In genomic region chr9:72183925-72184324, GRCm38 (mm10) we compare ENCODE assay signal across 10 mouse cellular contexts.
A peak's percentile ranks its signal among the peaks of the same experiment; 100 is the strongest.
DNase-seq lines count a peak whose midpoint lies in the region; ATAC-seq and TF ChIP-seq lines count a peak whose summit lies in the region.
"Had no signal": no experiment of that assay in that cellular context is flagged by ENCODE, and none has a peak within 500 bp of the region (broad histone marks: within the 10 kb centered on the region; RNA-seq: fewer than 3 reads in every experiment).

No protein-coding gene starts in this region.

- DNase-seq in adrenal gland, adult (ENCODE audit: inconsistent age in 2 of 2, low spot score in 1 of 2) = peak; percentile 75 to 83
- no peak for DNase-seq in adrenal gland, postnatal 4 days (ENCODE audit: low spot score in 2 of 2)
- peak; percentile 83 for DNase-seq in midbrain, postnatal 0 days (ENCODE audit: low spot score)
- peak; percentile 86 for DNase-seq in gastrocnemius, adult 18-20 months (ENCODE audit: low spot score)
- DNase-seq in lung, postnatal 36 days = peak; percentile 44
- no peak for DNase-seq in embryo, embryonic 9.5 days (ENCODE audit: extremely low spot score)
- DNase-seq in midbrain, embryonic 14.5 days = no peak
- DNase-seq: liver had no signal

- H3K36me3 ChIP-seq in midbrain, postnatal 0 days (ENCODE audit: insufficient read depth, low read length) = no peaks in the 10 kb centered on the region
- no peaks in the 10 kb centered on the region for H3K36me3 ChIP-seq in midbrain, embryonic 15.5 days (replicated peaks)
- H3K36me3 ChIP-seq in midbrain, embryonic 14.5 days (ENCODE audit: control insufficient read depth, insufficient read depth, low read length) = no peaks in the 10 kb centered on the region
- H3K36me3 ChIP-seq: embryonic facial prominence, embryonic 13.5 days had no signal

- H3K9ac ChIP-seq in midbrain, postnatal 0 days (replicated peaks; ENCODE audit: low read length, poor library complexity, severe bottlenecking) = no peak overlapping the region
- H3K9ac ChIP-seq in midbrain, embryonic 15.5 days = no peak overlapping the region
- no peak overlapping the region for H3K9ac ChIP-seq in midbrain, embryonic 14.5 days (replicated peaks; ENCODE audit: low read length)
- H3K9ac ChIP-seq: embryonic facial prominence, embryonic 13.5 days had no signal

- H3K4me2 ChIP-seq in midbrain, postnatal 0 days (ENCODE audit: low read depth, low read length, poor library complexity, severe bottlenecking) = no peak overlapping the region
- no peak overlapping the region for H3K4me2 ChIP-seq in midbrain, embryonic 15.5 days
- no peak overlapping the region for H3K4me2 ChIP-seq in midbrain, embryonic 14.5 days (ENCODE audit: low read length)
- H3K4me2 ChIP-seq: embryonic facial prominence, embryonic 13.5 days had no signal

- ATAC-seq in midbrain, postnatal 0 days (ENCODE audit: low FRiP score) = no peak
- no peak for ATAC-seq in midbrain, embryonic 15.5 days (replicated peaks)
- no peak for ATAC-seq in midbrain, embryonic 14.5 days (ENCODE audit: low FRiP score, low TSS enrichment)

- no peak overlapping the region for H3K27ac ChIP-seq in midbrain, postnatal 0 days (ENCODE audit: low read depth, low read length)
- no peak overlapping the region for H3K27ac ChIP-seq in midbrain, embryonic 15.5 days
- H3K27ac ChIP-seq in midbrain, embryonic 14.5 days (replicated peaks; ENCODE audit: low read depth, low read length) = no peak overlapping the region
- H3K27ac ChIP-seq: embryonic facial prominence, embryonic 13.5 days had no signal

- H3K4me3 ChIP-seq in midbrain, postnatal 0 days (ENCODE audit: low read depth, low read length) = no peak overlapping the region
- no peak overlapping the region for H3K4me3 ChIP-seq in midbrain, embryonic 15.5 days
- no peak overlapping the region for H3K4me3 ChIP-seq in midbrain, embryonic 14.5 days (replicated peaks; ENCODE audit: low read depth, low read length)
- H3K4me3 ChIP-seq: embryonic facial prominence, embryonic 13.5 days had no signal

- H3K4me1 ChIP-seq in midbrain, postnatal 0 days (ENCODE audit: insufficient read depth, low read length) = no peaks in the 10 kb centered on the region
- no peaks in the 10 kb centered on the region for H3K4me1 ChIP-seq in midbrain, embryonic 15.5 days
- H3K4me1 ChIP-seq in midbrain, embryonic 14.5 days (ENCODE audit: control insufficient read depth, insufficient read depth, low read length) = no peaks in the 10 kb centered on the region

- no peaks in the 10 kb centered on the region for H3K9me3 ChIP-seq in midbrain, postnatal 0 days (ENCODE audit: low read length)
- no peaks in the 10 kb centered on the region for H3K9me3 ChIP-seq in midbrain, embryonic 15.5 days
- H3K9me3 ChIP-seq in midbrain, embryonic 14.5 days (ENCODE audit: control insufficient read depth, low read length) = no peaks in the 10 kb centered on the region
- H3K9me3 ChIP-seq: embryonic facial prominence, embryonic 13.5 days had no signal

- 78% methylated on average over 10 of the region's 10 CpGs for WGBS in midbrain, postnatal 0 days
- WGBS in midbrain, embryonic 15.5 days = 80% methylated on average over 10 of the region's 10 CpGs
- 91% methylated on average over 10 of the region's 10 CpGs for WGBS in midbrain, embryonic 14.5 days

- TF ChIP-seq CTCF in midbrain, postnatal 0 days (IDR thresholded peaks at IDR 0.05) = no peak

- no peaks in the 10 kb centered on the region for H3K27me3 ChIP-seq in midbrain, postnatal 0 days (ENCODE audit: insufficient read depth, low read length)
- H3K27me3 ChIP-seq in midbrain, embryonic 15.5 days (replicated peaks) = no peaks in the 10 kb centered on the region
- H3K27me3 ChIP-seq in midbrain, embryonic 14.5 days (ENCODE audit: control insufficient read depth, insufficient read depth, low read length) = no peaks in the 10 kb centered on the region
- H3K27me3 ChIP-seq: embryonic facial prominence, embryonic 13.5 days had no signal

Comparison
In these comparisons a context has a peak if more than half of its experiments do, and no peak if none do; other contexts are left out.
1. DNase-seq: peak in adrenal gland, adult (2 of 2), midbrain, postnatal 0 days (single experiment), gastrocnemius, adult 18-20 months (single experiment) and lung, postnatal 36 days (single experiment); none in adrenal gland, postnatal 4 days (0 of 2), embryo, embryonic 9.5 days (single experiment) and midbrain, embryonic 14.5 days (single experiment).